Mouse (Mus musculus) urinary bladder, postnatal 4 days (tissue): ENCODE measurements at regions not wholly inside any gene's neighbourhood (a gene's known extent, or its start where the extent isn't known, plus 50 kb on each side); places are given as distances from the start of the nearest gene placed in this dataset.
A peak's percentile ranks its signal among the peaks of the same experiment; 100 is the strongest.

ENCODE experiments used
- DNase-seq, 2 experiments: peaks; one replicate each; pipeline ENCODE4 v3.0.0; 2021 to 2022; ENCODE audit warnings: low spot score in 2 of 2

DNA sequence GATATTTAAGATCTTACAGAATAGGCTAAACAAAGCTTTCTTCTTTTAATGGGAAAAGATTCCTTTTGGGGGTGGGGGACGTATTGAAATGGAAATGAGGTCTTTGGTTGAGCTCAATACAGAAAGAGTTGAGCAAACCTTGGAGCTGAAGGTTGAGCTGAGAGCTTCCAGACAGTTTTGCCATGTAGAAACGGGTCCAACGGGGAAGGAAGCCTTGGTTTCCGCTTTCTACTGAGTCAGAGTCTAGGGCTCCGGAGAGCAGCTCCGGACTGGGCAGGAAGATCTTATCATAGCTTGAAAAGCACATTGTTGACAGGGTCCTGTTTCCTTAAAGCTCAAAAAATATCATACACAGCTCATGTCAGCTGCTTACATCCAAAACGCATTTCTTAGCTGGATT lies 97.0 kb upstream of the Myo10 start:
- DNase-seq: no peak

DNA sequence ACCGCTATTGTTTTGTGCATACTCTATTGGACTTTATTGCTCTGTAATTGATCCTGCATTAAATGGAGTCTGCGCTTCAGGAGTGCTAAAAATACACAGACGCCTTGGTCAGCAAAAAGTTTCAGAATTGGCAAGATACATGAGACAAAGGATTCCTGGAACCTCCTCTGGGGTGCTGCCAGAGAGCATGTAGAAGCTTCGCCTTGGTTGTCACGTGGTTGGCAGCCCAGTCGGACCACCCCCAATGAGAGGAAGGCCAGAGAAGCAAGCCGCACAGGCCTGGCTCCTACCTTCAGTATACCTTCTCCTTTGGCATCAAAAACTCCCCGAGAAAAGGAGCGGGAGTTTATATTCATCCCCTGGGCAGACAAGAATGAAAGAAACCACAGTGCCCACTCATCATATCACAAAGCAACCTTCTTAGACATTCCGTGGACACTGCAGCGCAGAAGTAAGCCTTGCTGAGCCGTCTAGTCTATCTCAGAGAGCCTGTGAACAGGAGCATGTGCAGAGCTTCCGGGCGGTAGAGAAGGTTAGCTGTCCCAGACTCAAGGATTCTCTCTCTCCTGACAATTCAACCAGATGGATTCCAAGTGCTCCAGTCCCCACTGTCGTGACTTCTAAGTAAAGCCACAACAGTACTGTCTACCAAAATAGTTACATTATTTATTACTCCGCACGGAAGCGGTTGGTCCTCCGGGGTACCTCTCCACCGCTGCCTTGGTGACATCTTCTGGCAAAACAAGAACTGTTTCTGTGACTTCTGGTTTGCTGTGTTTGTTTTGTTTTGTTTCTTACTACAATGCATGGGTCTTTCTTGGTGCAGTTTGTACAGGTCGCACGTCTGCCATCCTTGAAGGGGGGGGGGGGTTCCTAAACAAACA lies 85.6 kb upstream of the Myo10 start:
- peak in 1 of 2 experiments; percentile 38 for DNase-seq

DNA sequence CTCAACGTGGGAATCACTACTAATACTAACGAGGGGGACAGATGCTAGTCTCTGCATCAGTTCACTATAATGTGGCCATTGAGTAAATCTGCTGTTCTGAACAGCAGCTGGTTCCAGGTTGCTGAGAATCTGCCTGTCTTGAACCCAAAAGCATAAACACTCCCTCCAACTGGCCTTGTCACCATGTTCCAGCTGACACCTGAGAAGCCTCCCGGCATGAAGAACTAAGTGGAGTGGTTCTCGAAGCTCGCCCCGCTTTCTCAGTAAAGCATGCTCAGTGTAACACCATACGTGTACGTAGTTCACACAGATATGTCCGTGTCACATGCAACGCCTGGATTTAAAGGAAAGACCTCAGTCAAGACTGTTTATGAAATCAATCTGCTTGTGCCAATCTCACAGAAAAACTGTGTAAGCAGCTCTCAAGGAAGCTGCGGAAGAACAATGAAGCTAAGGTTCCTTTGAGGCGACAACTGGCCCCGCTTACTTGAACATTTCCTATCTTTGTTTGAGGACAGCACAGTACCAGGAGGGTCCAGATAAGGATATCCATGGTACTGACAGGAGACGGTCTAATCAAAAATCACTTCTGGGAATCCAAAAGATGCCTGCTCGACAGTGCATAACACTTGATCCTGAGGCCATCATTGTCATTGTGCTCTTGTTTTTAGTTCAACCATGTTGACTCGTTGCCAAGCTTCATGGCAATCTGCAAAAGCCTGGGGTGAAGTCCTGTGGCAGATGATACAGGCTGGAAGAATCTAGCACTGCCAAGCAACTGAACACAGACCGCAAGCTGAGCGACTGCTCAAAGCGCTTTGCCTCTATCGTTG lies 82.8 kb upstream of the Myo10 start:
- no peak for DNase-seq

DNA sequence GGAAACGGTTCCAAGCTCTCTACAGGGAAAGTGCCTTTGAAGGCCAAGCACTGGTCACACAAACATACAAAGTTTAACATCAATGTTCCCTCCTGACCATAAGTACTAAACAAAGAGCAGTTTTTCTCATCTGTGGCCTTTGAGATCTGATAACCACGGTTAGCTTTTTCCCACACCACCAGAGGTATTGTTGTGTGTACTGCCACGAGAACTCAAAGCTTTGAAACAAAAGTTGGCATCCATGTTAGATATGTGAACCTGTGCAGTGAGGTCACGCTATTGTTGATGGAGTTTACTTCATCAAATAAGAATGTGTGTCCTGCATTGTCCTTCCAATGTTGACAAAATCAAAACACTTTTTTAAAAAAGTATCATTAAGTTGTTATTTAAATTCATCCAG lies 79.9 kb upstream of the Myo10 start:
- no peak for DNase-seq

DNA sequence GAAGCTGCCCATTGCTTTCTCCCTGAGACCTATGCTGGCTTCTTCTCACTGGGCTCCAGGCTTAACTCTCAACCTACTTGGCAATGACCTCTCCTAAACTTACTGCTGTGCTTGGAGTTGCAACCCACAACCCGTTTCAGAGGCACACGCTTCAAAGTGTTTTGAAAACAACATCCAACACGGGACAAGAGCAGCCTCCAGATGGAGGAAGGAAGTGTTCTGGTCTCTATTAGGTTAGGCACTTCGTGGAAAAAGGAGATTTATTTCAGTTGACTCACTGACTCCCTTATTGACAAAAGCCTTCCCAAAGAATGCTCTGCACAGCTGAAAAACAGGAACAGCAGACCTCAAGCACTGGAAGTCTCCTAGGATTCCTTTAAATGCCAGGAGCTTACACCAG lies 76.1 kb upstream of the Myo10 start:
- DNase-seq: no peak

DNA sequence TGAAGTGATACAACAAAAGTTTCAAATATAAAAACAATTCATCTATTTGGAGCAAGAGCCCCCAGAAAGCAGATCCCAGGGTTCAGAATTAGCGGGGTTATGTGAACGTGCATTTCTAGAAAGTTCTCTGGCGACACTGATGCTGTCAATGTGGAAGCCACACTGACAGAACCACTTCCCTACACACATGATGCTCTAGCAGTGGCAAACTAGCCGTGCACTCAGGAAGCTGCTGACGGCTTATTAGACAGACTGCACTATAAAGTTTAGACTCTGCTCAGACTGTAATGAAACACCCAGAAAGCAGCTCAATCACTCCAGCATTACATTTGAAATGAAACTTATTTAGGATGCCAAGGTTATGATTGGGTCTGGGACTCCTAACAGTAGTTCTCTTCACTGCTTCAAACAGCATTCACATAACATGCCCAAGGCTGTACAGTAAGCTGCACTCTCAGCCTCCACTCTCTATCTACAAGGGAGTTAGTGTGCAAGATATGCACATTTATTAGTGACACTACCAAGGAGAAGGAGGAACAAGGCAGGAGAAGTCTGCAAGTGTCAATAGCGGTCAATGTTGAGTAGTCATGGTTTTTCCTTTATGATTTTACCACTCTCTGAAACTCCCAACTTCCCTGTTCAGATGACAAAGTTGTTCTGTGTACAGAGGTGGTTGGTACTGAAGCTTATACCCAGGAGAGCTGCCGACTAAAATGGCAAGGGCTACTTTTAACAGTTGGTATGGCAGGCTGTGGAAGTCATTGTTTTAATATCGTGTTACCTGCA lies 71.9 kb upstream of the Myo10 start:
- DNase-seq: no peak

DNA sequence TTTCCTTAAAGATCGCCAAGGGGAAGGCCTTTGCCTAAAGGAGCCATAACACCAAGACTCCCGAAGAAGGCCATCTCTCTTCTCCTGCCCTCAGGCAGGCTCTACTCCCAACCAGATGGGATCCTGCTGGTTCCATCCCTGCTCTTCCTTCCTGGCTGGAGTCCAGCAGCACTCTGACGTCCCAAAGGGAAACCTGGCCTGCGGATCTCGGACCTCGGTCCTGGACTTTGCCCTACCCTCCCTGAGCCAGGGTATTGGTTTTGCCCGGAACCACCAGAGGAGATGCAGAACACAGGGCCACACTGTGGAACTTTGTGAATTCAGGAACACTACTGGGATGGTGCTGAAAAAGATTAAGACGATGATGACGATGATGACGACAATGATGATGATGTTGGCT lies 67.4 kb upstream of the Myo10 start:
- peak in 1 of 2 experiments; percentile 62 for DNase-seq

DNA sequence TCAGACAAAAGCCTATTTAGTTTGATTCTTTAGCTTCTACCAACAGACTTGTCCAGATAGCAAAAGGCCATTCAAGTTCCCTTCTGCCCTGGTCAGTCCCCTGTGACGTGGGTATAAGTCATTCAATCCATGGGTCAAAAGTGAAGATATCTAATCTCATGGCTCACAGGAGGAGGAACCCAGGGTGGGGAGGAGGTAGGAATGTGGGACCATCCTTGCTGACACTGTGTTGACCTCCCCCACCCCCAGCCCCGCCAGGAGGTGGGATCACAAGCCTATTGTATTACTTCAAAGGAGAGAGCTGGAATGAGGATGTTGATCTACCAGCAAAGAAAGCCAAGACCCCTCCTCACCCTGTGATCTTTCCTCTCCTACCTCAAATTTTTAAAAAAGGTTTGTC lies 66.5 kb upstream of the Myo10 start:
- no peak for DNase-seq

DNA sequence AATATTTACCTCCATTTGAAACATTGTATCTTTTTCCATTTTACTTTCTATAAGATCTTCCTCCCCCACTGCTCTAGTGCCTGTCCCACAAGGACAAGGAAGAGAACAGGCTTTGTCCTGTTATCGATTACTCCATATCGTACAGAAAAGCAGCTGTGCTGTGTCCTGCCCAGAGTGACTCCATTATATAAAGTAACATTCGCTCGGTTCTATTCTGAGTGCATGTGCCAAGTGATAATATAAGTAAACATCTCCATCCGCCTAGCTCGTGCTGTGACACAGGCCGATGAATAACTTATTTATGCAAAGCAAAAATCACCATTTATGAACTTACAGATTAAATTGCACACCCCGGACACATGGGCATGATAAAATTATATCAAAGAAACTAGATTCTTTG lies 64.8 kb upstream of the Myo10 start:
- DNase-seq: no peak

DNA sequence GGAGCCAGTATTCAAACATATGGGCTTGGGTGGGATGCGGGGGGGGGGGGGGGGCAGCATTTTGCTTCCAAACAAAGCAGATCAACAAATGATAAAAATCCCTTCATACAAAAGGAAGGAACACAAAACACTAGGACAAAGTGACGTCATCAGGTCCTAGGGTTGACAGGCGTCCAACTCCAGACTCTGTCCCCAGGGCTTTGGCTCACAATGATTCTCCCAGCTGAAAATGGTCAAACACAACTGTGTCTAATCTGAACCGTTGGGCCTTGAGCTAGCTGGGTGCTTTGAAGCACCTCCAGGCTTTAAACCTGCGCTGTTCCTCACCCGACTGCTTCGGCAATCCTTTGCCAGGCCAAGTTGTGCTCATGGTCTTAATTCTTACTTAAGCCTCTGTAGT lies 64.1 kb upstream of the Myo10 start:
- no peak for DNase-seq

DNA sequence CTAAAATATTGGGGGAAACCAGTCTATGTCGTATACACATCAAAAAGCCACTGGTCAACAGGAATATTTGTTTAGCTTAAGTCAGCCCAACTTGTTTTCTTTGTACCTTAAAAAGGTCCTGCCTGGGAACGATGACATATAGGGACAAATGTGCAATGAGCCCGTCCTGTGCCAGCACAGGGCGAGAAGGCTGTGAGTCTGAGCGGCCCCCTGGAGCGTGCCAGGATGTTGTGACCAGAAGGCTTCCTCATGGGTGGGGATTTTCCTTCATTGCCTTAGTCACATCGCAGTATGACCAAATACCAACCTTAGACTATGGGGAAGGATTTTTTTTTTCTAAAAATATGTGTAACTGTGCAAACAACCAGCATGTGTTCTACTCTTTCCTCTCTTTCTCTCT lies 58.7 kb upstream of the Myo10 start:
- no peak for DNase-seq

DNA sequence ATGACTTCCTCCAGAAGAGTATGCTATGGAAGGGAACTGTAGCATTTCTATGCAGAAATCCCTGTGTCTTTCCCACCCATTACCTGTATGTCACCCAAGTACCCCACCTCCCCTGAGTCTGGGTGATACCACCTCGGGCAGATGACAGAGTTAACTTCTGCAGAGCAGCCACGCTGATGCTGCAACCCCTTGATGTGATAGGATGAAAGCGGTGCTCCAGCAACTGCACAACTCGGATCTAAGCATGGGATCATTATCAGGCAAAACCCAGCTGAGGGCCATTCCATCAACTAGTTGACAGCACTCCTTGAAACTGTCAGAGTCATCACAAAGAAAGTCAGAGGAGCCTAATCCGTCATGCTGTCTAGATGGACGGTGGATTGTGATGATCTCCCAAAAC lies 49.8 kb upstream of the Myo10 start:
- no peak for DNase-seq
